Mouse (Mus musculus) midbrain, embryonic 10.5 days (tissue): ENCODE data around the gene Klf2. TPM values are rescaled to one million over a fixed set of nuclear protein-coding genes. Genes with fewer than 3 reads are reported as not detected.

ENCODE experiments used
- DNase-seq: peaks from one replicate; pipeline ENCODE4 v3.0.0-alpha.2; 2017; ENCODE audit warnings: low spot score
- H3K27ac ChIP-seq: fragments of 300-500 bp; sonication (generic); replicated peaks from 2 replicates; pipeline ENCODE4 v1.5.1; 2016; ENCODE audit warnings: mild to moderate bottlenecking
- H3K27me3 ChIP-seq: fragments of 300-500 bp; sonication (generic); 2 replicates; pipeline ENCODE4 v1.6.1; 2016; ENCODE audit warnings: low read depth, mild to moderate bottlenecking; ENCODE audit not compliant: poor library complexity, severe bottlenecking
- H3K36me3 ChIP-seq: fragments of 300-500 bp; sonication (generic); 2 replicates; pipeline ENCODE4 v1.6.1; 2016; ENCODE audit warnings: mild to moderate bottlenecking, moderate library complexity
- H3K4me1 ChIP-seq: fragments of 300-500 bp; sonication (generic); 2 replicates; pipeline ENCODE4 v1.6.1; 2016
- H3K4me3 ChIP-seq: fragments of 300-500 bp; sonication (generic); 2 replicates; pipeline ENCODE4 v1.5.1; 2016; ENCODE audit warnings: mild to moderate bottlenecking, moderate library complexity
- H3K9me3 ChIP-seq: fragments of 300-500 bp; sonication (generic); replicated peaks from 2 replicates; pipeline ENCODE4 v1.6.1; 2016; ENCODE audit warnings: mild to moderate bottlenecking
- WGBS: fragments of 180-500 bp; shearing (Covaris S2); methylation state at CpG from one replicate; pipeline ENCODE4 v1.1.7; 2016; 5-methylcytosine and 5-hydroxymethylcytosine counted together
- polyA plus RNA-seq: library from polyadenylated mRNA; unstranded; fragments of >200 nt; fragmentation: Nextera tagmentation; extraction: Ambion mirVana; gene quantifications from 2 replicates; pipeline ENCODE4 v1.2.1, GENCODE M21; 2016

Gene Klf2
- polyA plus RNA-seq, 1 experiment from 2014 or later = 4.0 TPM

DNA sequence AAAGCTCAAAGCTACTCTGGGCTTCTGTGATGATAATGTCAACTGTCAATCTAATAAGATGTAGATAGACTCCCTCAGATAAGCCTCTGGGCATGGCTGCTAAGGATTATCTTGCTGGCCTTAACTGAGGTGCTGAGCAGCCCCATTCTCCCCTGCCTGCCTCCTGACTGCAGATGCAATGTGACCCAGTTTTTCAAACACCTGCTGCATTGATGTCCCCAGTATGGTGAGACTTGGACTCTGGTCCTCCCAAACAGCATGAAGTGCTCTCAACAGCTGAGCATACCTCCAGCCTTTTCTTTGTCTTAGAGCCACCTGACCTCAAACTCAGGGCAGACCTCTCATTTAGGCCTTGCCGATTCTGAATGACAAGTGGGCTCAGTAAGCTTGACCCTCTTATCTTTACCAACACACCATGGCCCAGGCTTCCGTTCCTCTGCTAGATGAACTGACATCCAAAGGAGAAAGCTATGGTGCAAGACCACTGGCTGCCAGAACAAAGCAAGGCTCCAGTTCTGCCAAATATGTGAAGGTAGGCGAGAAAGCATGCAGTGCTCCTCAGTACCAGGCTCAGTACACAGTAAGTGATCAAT is 5.8 kb upstream of the Klf2 start:
- H3K27me3 ChIP-seq = peaks cover 9% of the 10 kb centered on the region; the same call in 1 of the 2 replicates
- peaks cover 18% of the 10 kb centered on the region for H3K4me1 ChIP-seq
- H3K27ac ChIP-seq = no peak overlapping the region
- no peaks in the 10 kb centered on the region for H3K36me3 ChIP-seq
- H3K4me3 ChIP-seq = no peak overlapping the region
- no peaks in the 10 kb centered on the region for H3K9me3 ChIP-seq
- DNase-seq = no peak
- WGBS = 83% methylated on average over 3 of the region's 3 CpGs

DNA sequence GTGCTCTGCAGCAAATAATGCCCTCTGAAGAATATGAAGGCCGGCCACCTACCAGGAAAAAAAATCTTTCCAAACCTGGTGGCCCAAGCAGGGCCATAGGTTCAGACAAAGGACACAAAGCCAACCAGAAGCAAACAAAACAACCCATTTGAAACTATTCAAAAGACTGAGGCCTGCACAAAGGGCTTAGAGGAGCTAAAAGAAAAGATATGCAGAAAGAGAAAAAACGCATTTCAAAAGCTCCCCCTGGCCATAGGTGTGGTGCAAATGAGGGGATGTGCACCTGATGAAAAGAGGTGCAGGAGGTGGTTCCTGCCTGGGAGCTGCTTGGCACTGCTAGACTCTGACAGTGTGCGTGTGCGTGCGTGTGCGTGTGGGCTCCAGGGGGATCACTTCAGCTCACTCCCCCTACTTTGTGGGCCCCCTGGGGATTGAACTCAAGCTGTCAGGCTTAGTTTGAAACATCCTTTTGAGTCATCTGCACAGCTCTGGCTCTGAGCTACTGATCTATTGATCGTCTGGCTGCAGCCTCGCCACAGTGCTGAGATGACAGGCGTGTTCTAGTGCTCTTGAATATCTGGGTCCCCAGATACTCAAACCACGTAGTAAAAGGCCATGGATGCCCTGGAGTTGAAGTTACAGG is 2.7 kb upstream of the Klf2 start:
- DNase-seq = peak; percentile 20
- H3K4me3 ChIP-seq = no peak overlapping the region
- H3K27me3 ChIP-seq = peaks cover 41% of the 10 kb centered on the region
- H3K9me3 ChIP-seq = no peaks in the 10 kb centered on the region
- H3K36me3 ChIP-seq = no peaks in the 10 kb centered on the region
- peaks cover 42% of the 10 kb centered on the region for H3K4me1 ChIP-seq
- no peak overlapping the region for H3K27ac ChIP-seq
- 20% methylated on average over 10 of the region's 10 CpGs for WGBS

DNA sequence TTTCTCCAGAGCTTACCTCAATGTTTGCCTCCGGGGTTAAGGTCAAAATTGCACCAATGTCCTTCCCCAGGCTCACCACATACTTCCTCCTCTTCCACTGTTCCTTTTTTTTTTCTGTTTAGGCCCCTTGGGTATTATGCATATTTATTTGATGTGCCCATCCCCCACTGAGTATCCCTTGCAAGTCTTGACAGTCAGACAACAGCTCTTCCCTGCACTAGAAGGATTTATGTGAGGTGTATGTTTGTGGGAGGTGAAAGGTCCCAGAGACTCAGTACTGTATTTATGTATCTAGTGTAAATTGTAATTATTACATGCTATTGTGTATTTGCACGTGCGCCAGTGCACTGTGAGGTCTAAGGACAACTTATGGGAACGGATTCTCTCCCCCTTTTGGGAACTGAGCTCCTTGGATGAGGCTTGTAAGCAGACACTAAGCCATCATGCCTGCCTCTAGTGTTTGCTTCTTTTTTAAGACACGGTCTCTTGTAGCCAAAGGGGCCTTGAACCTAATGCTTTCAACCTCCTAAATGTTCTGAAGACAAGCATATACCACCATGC is 1.0 kb upstream of the Klf2 start:
- WGBS = 45% methylated on average over 5 of the region's 5 CpGs
- Histone ChIP-seq H3K9me3 (no peaks in the 10 kb centered on the region), H3K4me3 (no peak overlapping the region), H3K4me1 (peaks cover 42% of the 10 kb centered on the region), H3K27ac (no peak overlapping the region), H3K36me3 (no peaks in the 10 kb centered on the region), H3K27me3 (peaks cover 57% of the 10 kb centered on the region)
- no peak for DNase-seq

DNA sequence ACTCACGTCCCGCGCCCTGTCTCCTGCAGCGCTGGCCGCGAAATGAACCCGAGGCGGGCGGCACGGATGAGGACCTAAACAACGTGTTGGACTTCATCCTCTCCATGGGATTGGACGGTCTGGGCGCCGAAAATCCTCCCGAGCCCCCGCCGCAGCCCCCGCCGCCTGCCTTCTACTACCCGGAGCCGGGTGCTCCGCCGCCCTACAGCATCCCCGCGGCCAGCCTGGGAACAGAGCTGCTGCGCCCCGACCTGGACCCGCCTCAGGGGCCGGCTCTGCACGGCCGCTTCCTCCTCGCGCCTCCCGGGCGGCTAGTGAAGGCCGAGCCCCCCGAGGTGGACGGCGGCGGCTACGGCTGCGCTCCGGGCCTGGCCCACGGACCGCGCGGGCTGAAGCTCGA is 564 bp downstream of the Klf2 start:
- Histone ChIP-seq H3K36me3 (no peaks in the 10 kb centered on the region), H3K27me3 (peaks cover 63% of the 10 kb centered on the region), H3K4me1 (peaks cover 42% of the 10 kb centered on the region), H3K4me3 (peak overlapping the region; percentile 63), H3K9me3 (no peaks in the 10 kb centered on the region), H3K27ac (peak overlapping the region; percentile 59)
- WGBS = under 1% methylated on average over 48 of the region's 48 CpGs
- no peak for DNase-seq

DNA sequence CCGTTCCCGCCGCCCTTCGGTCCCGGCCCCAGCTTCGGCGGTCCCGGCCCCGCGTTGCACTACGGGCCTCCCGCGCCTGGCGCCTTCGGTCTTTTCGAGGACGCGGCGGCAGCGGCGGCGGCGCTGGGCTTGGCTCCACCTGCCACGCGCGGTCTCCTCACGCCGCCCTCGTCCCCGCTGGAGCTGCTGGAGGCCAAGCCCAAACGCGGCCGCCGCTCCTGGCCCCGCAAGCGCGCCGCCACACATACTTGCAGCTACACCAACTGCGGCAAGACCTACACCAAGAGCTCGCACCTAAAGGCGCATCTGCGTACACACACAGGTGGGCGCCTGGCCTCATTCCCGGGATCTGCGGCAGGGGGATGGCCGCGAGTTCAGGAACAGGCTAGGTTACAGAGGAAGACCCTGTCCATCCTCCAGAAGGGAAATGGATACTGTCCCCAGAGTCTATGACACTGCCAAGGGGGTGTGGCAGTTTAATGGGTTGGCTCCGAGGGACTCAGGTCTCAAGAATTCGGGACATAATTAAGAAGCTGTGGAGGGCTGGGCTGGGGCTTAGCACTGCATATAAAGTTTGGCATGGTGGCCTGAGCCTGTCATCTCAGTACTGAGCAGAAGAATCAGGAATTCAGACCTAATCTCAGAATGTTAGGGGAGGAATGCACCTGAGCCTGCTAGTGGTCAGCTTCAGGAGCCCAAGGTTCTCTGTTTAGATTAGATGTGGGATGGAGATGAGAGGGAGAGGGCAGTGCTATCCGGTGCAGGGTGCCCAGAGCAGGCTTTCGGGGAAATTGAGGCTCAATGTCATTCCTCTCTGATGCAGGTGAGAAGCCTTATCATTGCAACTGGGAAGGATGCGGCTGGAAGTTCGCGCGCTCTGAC is 1.3 kb downstream of the Klf2 start:
- peak overlapping the region; percentile 59; the same call in 1 of the 2 replicates for H3K27ac ChIP-seq
- 9% methylated on average over 55 of the region's 55 CpGs for WGBS

DNA sequence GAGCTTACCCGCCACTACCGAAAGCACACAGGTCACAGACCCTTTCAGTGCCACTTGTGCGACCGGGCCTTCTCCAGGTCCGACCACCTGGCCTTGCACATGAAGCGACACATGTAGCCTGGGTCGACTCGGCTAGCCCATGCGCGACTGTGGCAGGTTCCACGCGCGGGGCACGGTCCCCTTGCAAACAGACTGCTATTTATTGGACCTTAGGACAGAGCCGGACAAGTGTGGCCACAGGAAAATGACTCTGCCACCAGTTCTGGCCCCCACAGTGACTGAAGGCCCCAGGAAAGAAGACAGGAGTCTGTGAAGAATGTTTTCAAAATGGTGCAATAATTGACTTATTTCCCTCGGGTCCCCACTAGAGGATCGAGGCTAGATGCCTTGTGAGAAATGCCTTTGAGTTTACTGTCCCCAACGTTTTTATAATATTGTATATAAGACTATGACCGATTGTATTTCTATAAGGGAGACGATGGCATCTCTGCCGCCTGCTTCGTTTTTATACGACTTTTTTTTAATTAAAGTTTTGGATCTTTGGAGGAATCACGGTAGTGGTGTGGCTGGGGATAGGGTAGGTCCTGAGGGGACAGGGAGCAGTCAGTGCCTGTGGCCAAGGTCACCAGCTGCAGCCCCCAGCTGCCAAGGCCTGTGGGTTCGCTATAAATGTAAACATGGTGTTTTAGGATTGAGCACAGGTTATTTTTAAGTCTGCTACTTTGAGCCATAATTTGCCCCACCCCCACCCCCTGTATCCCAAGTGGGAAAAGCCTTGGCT is 2.2 kb downstream of the Klf2 start:
- no peak overlapping the region for H3K27ac ChIP-seq
- 63% methylated on average over 25 of the region's 25 CpGs for WGBS
- no peaks in the 10 kb centered on the region for H3K9me3 ChIP-seq
- H3K4me3 ChIP-seq = peak overlapping the region; percentile 63; the same call in 1 of the 2 replicates
- H3K36me3 ChIP-seq = no peaks in the 10 kb centered on the region
- peaks cover 38% of the 10 kb centered on the region for H3K4me1 ChIP-seq
- DNase-seq = no peak
- H3K27me3 ChIP-seq = peaks cover 63% of the 10 kb centered on the region

More for the DNA sequence above, 1.3 kb downstream of the Klf2 start:
- Histone ChIP-seq H3K4me3 (peak overlapping the region; percentile 63), H3K9me3 (no peaks in the 10 kb centered on the region), H3K27me3 (peaks cover 63% of the 10 kb centered on the region), H3K36me3 (no peaks in the 10 kb centered on the region), H3K4me1 (peaks cover 42% of the 10 kb centered on the region)
- peak; percentile 34 for DNase-seq

DNA sequence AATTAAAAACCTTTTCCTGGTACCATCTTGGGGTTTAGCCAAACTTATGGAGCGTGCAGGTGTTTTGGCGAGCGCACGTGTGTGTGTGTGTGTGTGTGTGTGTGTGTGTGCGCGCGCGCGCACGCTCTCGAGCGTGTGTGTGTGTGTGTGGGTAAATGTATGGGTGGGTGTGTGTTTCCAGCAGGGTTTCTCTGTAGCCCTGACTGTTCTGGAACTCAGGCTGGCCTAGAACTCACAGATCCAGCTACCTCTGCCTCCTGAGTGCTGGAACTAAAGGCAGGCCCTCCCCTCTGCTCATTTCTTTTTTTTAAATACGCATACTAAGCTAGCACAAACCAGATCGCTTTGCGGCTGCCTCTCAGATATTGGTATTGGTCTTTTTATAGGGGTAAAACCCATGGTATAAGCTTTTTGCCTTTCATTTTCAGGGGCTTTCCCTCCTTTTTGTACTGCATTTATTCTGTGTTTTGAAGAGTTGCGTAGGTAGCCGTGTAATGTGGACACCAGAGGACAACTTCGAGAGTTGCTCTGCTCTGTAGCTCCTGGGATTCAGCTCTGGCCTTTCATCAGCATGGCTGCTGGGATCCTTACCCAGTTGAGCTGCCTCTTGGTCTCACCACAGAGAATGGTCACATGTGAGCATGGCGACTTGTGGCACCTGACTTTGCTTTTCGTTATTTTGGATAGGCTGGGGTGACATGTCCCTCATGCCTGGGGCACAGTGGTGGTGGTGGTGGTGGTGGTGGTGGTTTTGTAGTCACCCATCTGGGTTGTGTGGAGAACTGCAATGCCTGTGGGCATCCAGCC is 3.0 kb downstream of the Klf2 start:
- Histone ChIP-seq H3K9me3 (no peaks in the 10 kb centered on the region), H3K36me3 (no peaks in the 10 kb centered on the region), H3K27me3 (peaks cover 63% of the 10 kb centered on the region), H3K4me3 (no peak overlapping the region), H3K4me1 (peaks cover 31% of the 10 kb centered on the region), H3K27ac (no peak overlapping the region)
- 93% methylated on average over 20 of the region's 20 CpGs for WGBS
- no peak for DNase-seq

DNA sequence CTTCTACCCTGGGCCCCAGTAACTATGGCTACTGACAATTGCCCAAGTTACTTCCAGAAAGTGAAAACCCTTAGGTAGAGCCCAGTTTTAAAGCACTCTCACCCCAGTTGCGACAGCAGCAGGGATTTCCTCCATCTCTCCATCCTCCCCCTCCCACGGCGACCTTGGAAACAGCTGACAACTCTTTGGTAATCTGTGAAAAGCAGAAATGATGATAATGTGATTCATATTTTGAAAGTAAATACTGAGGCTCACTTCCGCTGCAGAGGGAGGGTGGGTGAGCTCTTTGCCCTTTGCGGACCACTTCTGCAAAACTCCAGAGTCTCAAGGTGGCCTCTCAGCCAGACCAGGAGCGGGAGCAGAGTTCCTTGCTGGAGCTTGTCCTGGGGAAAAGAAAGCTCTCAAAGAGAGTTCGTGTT is 3.6 kb downstream of the Klf2 start:
- H3K27ac ChIP-seq = no peak overlapping the region
- no peak for DNase-seq
- H3K9me3 ChIP-seq = no peaks in the 10 kb centered on the region
- no peak overlapping the region for H3K4me3 ChIP-seq
- WGBS = 79% methylated on average over 7 of the region's 7 CpGs
- peaks cover 29% of the 10 kb centered on the region for H3K4me1 ChIP-seq
- no peaks in the 10 kb centered on the region for H3K36me3 ChIP-seq
- H3K27me3 ChIP-seq = peaks cover 57% of the 10 kb centered on the region

DNA sequence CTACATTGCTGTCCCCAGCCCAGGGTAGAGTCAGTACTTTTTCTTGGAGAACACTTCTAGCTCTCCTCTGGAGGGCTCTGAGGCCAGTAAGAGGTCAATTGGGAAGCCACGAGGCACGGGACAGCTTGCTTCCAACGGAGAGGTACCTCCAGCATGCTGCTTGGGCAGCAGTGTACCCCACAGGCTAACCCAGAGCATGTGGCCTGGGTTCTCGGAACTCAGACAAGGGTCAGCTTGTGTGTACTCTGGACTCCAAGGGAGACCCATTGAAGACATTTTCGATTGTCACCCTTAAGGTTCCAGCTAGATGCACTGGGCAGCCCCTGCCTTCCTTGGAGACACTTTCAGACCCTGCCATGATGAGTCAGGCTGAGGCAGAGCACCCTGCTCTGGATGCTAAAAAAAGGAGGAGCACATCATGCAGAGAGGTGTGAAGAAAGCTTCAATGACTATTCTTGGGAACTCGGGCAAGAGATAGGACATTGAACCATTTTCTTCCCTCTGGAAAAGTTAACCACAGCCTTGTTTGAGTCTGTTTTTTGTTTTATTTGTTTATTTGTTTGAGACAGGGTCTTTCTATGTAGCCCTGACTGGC is 4.4 kb downstream of the Klf2 start:
- no peak overlapping the region for H3K4me3 ChIP-seq
- DNase-seq = no peak
- 70% methylated on average over 6 of the region's 6 CpGs for WGBS

DNA sequence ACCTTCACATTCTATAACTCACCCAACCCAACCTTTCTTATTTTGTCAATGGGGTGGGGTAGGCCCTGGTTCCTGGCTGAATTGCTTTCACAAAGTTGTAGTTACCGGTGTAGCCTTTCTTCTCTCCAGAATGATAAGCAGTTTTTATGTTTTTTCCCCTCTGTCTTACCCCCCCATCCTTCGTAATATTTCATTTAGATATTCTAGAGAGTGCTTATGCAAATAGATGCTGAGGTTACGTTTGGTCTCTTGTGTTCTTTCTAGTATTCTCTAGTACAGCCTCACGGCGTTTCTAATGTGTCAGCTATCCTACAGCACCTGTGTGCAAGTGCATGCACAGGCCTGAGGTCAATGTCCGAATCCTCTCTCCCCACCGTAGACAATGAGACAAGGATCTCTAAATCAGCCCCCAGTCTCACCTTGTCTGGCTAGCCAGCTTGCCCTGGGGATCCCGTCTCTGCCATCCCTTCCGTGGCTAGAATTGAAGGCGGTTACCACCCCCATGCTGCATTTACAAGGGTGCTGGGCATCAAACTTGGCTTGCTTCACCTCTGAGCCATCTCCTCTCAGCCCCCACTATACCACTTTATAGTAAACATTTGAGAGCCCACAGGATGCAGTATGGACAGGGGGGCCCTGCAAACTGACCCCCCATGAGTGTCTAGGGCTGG is 5.3 kb downstream of the Klf2 start:
- WGBS = 84% methylated on average over 10 of the region's 10 CpGs
- peaks cover 42% of the 10 kb centered on the region for H3K27me3 ChIP-seq
- no peaks in the 10 kb centered on the region for H3K36me3 ChIP-seq
- no peak for DNase-seq
- H3K9me3 ChIP-seq = no peaks in the 10 kb centered on the region
- peaks cover 13% of the 10 kb centered on the region for H3K4me1 ChIP-seq
- no peak overlapping the region for H3K4me3 ChIP-seq
- H3K27ac ChIP-seq = no peak overlapping the region

More for the DNA sequence above, 4.4 kb downstream of the Klf2 start:
- Histone ChIP-seq H3K9me3 (no peaks in the 10 kb centered on the region), H3K36me3 (no peaks in the 10 kb centered on the region), H3K27ac (no peak overlapping the region), H3K27me3 (peaks cover 52% of the 10 kb centered on the region), H3K4me1 (peaks cover 22% of the 10 kb centered on the region)

DNA sequence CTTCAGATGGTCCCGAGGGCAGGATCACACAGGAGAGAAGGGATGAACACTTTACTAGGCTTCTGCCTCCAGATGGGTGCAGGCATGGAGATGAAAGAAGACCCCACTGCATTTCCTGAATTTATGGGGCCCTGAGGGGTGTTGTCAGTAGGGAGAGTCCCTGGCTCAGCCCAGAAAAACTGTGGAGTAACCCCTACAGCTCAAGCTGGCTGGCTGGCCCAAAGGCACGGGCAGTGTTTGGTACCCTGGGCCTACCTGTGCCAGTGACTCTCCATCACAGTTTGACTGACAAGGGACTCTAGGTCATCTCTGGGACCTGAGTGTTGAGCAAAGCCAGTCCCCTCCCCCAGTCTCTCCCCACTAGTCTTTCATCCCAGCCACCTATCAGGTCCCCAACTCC is 5.9 kb downstream of the Klf2 start:
- DNase-seq = no peak
- no peak overlapping the region for H3K4me3 ChIP-seq
- peaks cover 37% of the 10 kb centered on the region for H3K27me3 ChIP-seq
- H3K27ac ChIP-seq = no peak overlapping the region
- no peaks in the 10 kb centered on the region for H3K9me3 ChIP-seq
- no peaks in the 10 kb centered on the region for H3K36me3 ChIP-seq
- 76% methylated on average over 2 of the region's 2 CpGs for WGBS
- H3K4me1 ChIP-seq = peaks cover 8% of the 10 kb centered on the region
